Mouse (Mus musculus) layer of hippocampus, postnatal 10 days (tissue): Measurements from ENCODE around the gene Iqcn. TPM values are rescaled to one million over a fixed set of nuclear protein-coding genes. Genes with fewer than 3 reads are reported as not detected.

ENCODE experiments used
- DNase-seq, 2 experiments: peaks; one replicate each; pipeline ENCODE4 v3.0.0; 2021; ENCODE audit warnings: low spot score in 2 of 2
- total RNA-seq, 2 experiments: library from RNA; stranded (reverse); gene quantifications; 2 replicates each; pipeline ENCODE4 v1.2.3; 2021

The Iqcn gene
- total RNA-seq, 2 experiments from 2014 or later: 0.07 TPM; not detected in 1

GRCm38 (mm10) chr8:70753151-70753550 is 49.9 kb downstream of the Iqcn start:
- peak; percentile 73 to 78 for DNase-seq

- peak; percentile 95 to 96 for DNase-seq
Measured at GRCm38 (mm10) chr8:70754043-70754870, 51.0 kb downstream of the Iqcn start, which contains the start of gene Rab3a. Rab3a (plus strand) TSS chr8:70754679.

GRCm38 (mm10) chr8:70754871-70755660 is 51.8 kb downstream of the Iqcn start:
- DNase-seq: peak; percentile 78 to 84

- peak; percentile 13 to 15 for DNase-seq
Measured at GRCm38 (mm10) chr8:70755661-70756475, 52.6 kb downstream of the Iqcn start.

GRCm38 (mm10) chr8:70756476-70757040 is 53.3 kb downstream of the Iqcn start:
- DNase-seq: peak in 1 of 2 experiments; percentile 18

- peak; percentile 39 to 50 for DNase-seq
Measured at GRCm38 (mm10) chr8:70757523-70758307, 54.5 kb downstream of the Iqcn start.

- peak; percentile 70 to 74 for DNase-seq
Measured at GRCm38 (mm10) chr8:70758308-70758615, 55.0 kb downstream of the Iqcn start.

GRCm38 (mm10) chr8:70758616-70759561 is 55.6 kb downstream of the Iqcn start:
- DNase-seq: peak; percentile 45 to 57

GRCm38 (mm10) chr8:70760350-70760749 is 57.1 kb downstream of the Iqcn start:
- no peak for DNase-seq

- peak; percentile 92 to 94 for DNase-seq
Measured at GRCm38 (mm10) chr8:70760775-70761406, 57.6 kb downstream of the Iqcn start, which contains the start of gene Mpv17l2. Mpv17l2 (minus strand) TSS chr8:70760946.

GRCm38 (mm10) chr8:70762118-70762517 is 58.9 kb downstream of the Iqcn start:
- peak in 1 of 2 experiments; percentile 4 for DNase-seq

- DNase-seq: peak in 1 of 2 experiments; percentile 73
Measured at GRCm38 (mm10) chr8:70763354-70763753, 60.1 kb downstream of the Iqcn start.

- DNase-seq: no peak
Measured at GRCm38 (mm10) chr8:70764026-70764425, 60.8 kb downstream of the Iqcn start.

GRCm38 (mm10) chr8:70764676-70765075 is 61.4 kb downstream of the Iqcn start:
- DNase-seq: no peak

- no peak for DNase-seq
Measured at GRCm38 (mm10) chr8:70765329-70765728, 62.1 kb downstream of the Iqcn start.

- no peak for DNase-seq
Measured at GRCm38 (mm10) chr8:70765838-70766570, 62.7 kb downstream of the Iqcn start.

- DNase-seq: no peak
Measured at GRCm38 (mm10) chr8:70766571-70767440, 63.5 kb downstream of the Iqcn start.
